Mouse (Mus musculus) mouse trophoblast stem cell (cell line): ENCODE data around the gene D930048N14Rik.
"Not testable (repeated sequence)": the region's sequence is repeated elsewhere in the genome, so short reads cannot be mapped to it uniquely, and the experiment has no call there.

Experiments
- in situ Hi-C, 2 experiments: fragments of 300-500 bp; cut with MseI, MboI; formaldehyde crosslinking; loops; 2 replicates in 1 of 2; 3 replicates in 1 of 2; pipeline ENCODE4 v1.15.1; 2025

The D930048N14Rik gene

GRCm38 (mm10) chr11:51652889-51653418, 2.2 kb downstream of the D930048N14Rik start:
- in situ Hi-C loops = no loop called here

GRCm38 (mm10) chr11:51653736-51654135, 3.0 kb downstream of the D930048N14Rik start:
- in situ Hi-C loops = no loop called here

GRCm38 (mm10) chr11:51654891-51655290, 4.1 kb downstream of the D930048N14Rik start:
- in situ Hi-C loops = no loop called here

- in situ Hi-C loops = no loop called here
Observed at GRCm38 (mm10) chr11:51656798-51657521, 6.2 kb downstream of the D930048N14Rik start.

- in situ Hi-C loops = no loop called here
Observed at GRCm38 (mm10) chr11:51658291-51658690, 7.5 kb downstream of the D930048N14Rik start.

GRCm38 (mm10) chr11:51658705-51659104, 8.0 kb downstream of the D930048N14Rik start:
- in situ Hi-C loops = no loop called here

GRCm38 (mm10) chr11:51661867-51662365, 11.2 kb downstream of the D930048N14Rik start:
- in situ Hi-C loops = no loop called here

GRCm38 (mm10) chr11:51662632-51663031, 11.9 kb downstream of the D930048N14Rik start:
- in situ Hi-C loops = no loop called here

- in situ Hi-C loops = not testable (repeated sequence)
Observed at GRCm38 (mm10) chr11:51664747-51665146, 14.0 kb downstream of the D930048N14Rik start.

GRCm38 (mm10) chr11:51670846-51671245, 20.1 kb downstream of the D930048N14Rik start:
- in situ Hi-C loops = no loop called here

GRCm38 (mm10) chr11:51671376-51671775, 20.6 kb downstream of the D930048N14Rik start:
- in situ Hi-C loops = no loop called here

- in situ Hi-C loops = no loop called here
Observed at GRCm38 (mm10) chr11:51673291-51673690, 22.5 kb downstream of the D930048N14Rik start.

GRCm38 (mm10) chr11:51675386-51675785, 24.6 kb downstream of the D930048N14Rik start:
- in situ Hi-C loops = no loop called here

GRCm38 (mm10) chr11:51677737-51678418, 27.1 kb downstream of the D930048N14Rik start:
- in situ Hi-C loops = no loop called here

- in situ Hi-C loops = no loop called here
Observed at GRCm38 (mm10) chr11:51679466-51679865, 28.7 kb downstream of the D930048N14Rik start.

- in situ Hi-C loops = loop anchor here (5.0 kb wide), 1 partner anchor 64 kb away; the partner anchor contains the start of gene Nhp2 (in 2 of the 2)
Observed at GRCm38 (mm10) chr11:51681324-51681975, 30.7 kb downstream of the D930048N14Rik start.

GRCm38 (mm10) chr11:51681976-51682374, 31.2 kb downstream of the D930048N14Rik start:
- in situ Hi-C loops = loop anchor here (5.0 kb wide), 1 partner anchor 65 kb away; the partner anchor contains the start of gene Nhp2 (in 2 of the 2)

GRCm38 (mm10) chr11:51688330-51689328, 37.9 kb downstream of the D930048N14Rik start, which contains the start of gene 0610009B22Rik:
Gene 0610009B22Rik (minus strand): TSS chr11:51688874.
- in situ Hi-C loops = no loop called here

- in situ Hi-C loops = no loop called here
Observed at GRCm38 (mm10) chr11:51689343-51689742, 38.6 kb downstream of the D930048N14Rik start.

GRCm38 (mm10) chr11:51690597-51690996, 39.8 kb downstream of the D930048N14Rik start:
- in situ Hi-C loops = not testable (repeated sequence)
